11 mouse cellular contexts compared by ENCODE assay signal in genomic region chr10:81461673-81462414, GRCm38 (mm10). TPM values are rescaled to one million over a fixed set of nuclear protein-coding genes. Genes with fewer than 3 reads are reported as not detected.
DNase-seq lines count a peak whose midpoint lies in the region; ATAC-seq and TF ChIP-seq lines count a peak whose summit lies in the region.
"Had no signal": no experiment of that assay in that cellular context is flagged by ENCODE, and none has a peak within 500 bp of the region (broad histone marks: within the 10 kb centered on the region; RNA-seq: fewer than 3 reads in every experiment).

No protein-coding gene starts in this region.

- no peak for TF ChIP-seq POLR2A in thymus, adult 2 months (IDR thresholded peaks at IDR 0.05; ENCODE audit: control insufficient read depth, extremely low read depth, insufficient read depth, low read length, poor library complexity)

- peaks cover 8% of the 10 kb centered on the region for H3K4me1 ChIP-seq in midbrain, embryonic 11.5 days (ENCODE audit: control insufficient read depth, insufficient read depth, low read length)
- peaks cover 6% of the 10 kb centered on the region; the same call in 1 of the 2 replicates for H3K4me1 ChIP-seq in midbrain, embryonic 16.5 days (ENCODE audit: control insufficient read depth, insufficient read depth, low read length)
- H3K4me1 ChIP-seq in limb, embryonic 10.5 days: peaks cover 33% of the 10 kb centered on the region
- peaks cover 11% of the 10 kb centered on the region for H3K4me1 ChIP-seq in thymus, adult 2 months (replicated peaks; ENCODE audit: control insufficient read depth, insufficient read depth, low read length)

- no peak overlapping the region for H3K9ac ChIP-seq in midbrain, embryonic 11.5 days (ENCODE audit: low read length)
- H3K9ac ChIP-seq in midbrain, embryonic 16.5 days (ENCODE audit: low read depth, low read length): no peak overlapping the region

- H3K9me3 ChIP-seq in midbrain, embryonic 11.5 days (ENCODE audit: control insufficient read depth, low read length): no peaks in the 10 kb centered on the region
- H3K9me3 ChIP-seq in midbrain, embryonic 16.5 days (replicated peaks; ENCODE audit: control insufficient read depth, low read length, poor library complexity, severe bottlenecking): no peaks in the 10 kb centered on the region
- H3K9me3 ChIP-seq in limb, embryonic 10.5 days (replicated peaks): no peaks in the 10 kb centered on the region
- H3K9me3 ChIP-seq: hindbrain, embryonic 10.5 days had no signal

- 9% methylated on average over 16 of the region's 16 CpGs for WGBS in midbrain, embryonic 11.5 days
- 14% methylated on average over 16 of the region's 16 CpGs for WGBS in midbrain, embryonic 16.5 days
- WGBS in limb, embryonic 10.5 days: 6% methylated on average over 16 of the region's 16 CpGs
- 11% methylated on average over 16 of the region's 16 CpGs for WGBS in thymus, adult 2 months

- H3K4me2 ChIP-seq in midbrain, embryonic 11.5 days: no peak overlapping the region
- no peak overlapping the region for H3K4me2 ChIP-seq in midbrain, embryonic 16.5 days (ENCODE audit: low read length)

- DNase-seq in gastrocnemius, postnatal 10 days: peak; percentile 4
- no peak for DNase-seq in gastrocnemius, postnatal 25 days
- DNase-seq in midbrain, embryonic 11.5 days (ENCODE audit: low spot score, missing footprints): peak; percentile 78
- peak; percentile 29 for DNase-seq in limb, embryonic 10.5 days (ENCODE audit: low spot score)
- peak; percentile 45 for DNase-seq in testis, postnatal 10 days (ENCODE audit: low spot score)
- DNase-seq in thymus, adult 2 months: no peak
- DNase-seq in layer of hippocampus, adult 2 months (ENCODE audit: low spot score in 2 of 2): no peak
- DNase-seq: adrenal gland, postnatal 14 days; midbrain, embryonic 14.5 days had no signal

- ATAC-seq in midbrain, embryonic 11.5 days (ENCODE audit: low FRiP score): no peak
- ATAC-seq in midbrain, embryonic 16.5 days: no peak

- H3K4me3 ChIP-seq in midbrain, embryonic 11.5 days (ENCODE audit: low read depth, low read length): no peak overlapping the region
- H3K4me3 ChIP-seq in midbrain, embryonic 16.5 days (ENCODE audit: low read depth, low read length): no peak overlapping the region
- no peak overlapping the region for H3K4me3 ChIP-seq in limb, embryonic 10.5 days
- H3K4me3 ChIP-seq in thymus, adult 2 months (ENCODE audit: control insufficient read depth, insufficient read depth, low read length): no peak overlapping the region
- no peak overlapping the region for H3K4me3 ChIP-seq in layer of hippocampus, adult 2 months
- H3K4me3 ChIP-seq: hindbrain, embryonic 10.5 days had no signal

- H3K27me3 ChIP-seq in midbrain, embryonic 11.5 days (ENCODE audit: control insufficient read depth, insufficient read depth, low read length): peaks cover 58% of the 10 kb centered on the region
- no peaks in the 10 kb centered on the region for H3K27me3 ChIP-seq in midbrain, embryonic 16.5 days (ENCODE audit: control insufficient read depth, insufficient read depth, low read depth, low read length)
- H3K27me3 ChIP-seq in limb, embryonic 10.5 days (ENCODE audit: low read depth, poor library complexity, severe bottlenecking): peaks cover 100% of the 10 kb centered on the region
- H3K27me3 ChIP-seq in thymus, adult 2 months (ENCODE audit: control insufficient read depth, insufficient read depth, low read length): no peaks in the 10 kb centered on the region; the same call in 1 of the 2 replicates

- no peak for TF ChIP-seq CTCF in thymus, adult 2 months (IDR thresholded peaks at IDR 0.05; ENCODE audit: borderline replicate concordance, control insufficient read depth, extremely low read depth, insufficient read depth, low read length, poor library complexity)
- TF ChIP-seq CTCF in layer of hippocampus, adult 2 months (conservative IDR thresholded peaks at IDR 0.05): no peak

- H3K36me3 ChIP-seq in midbrain, embryonic 11.5 days (ENCODE audit: control insufficient read depth, insufficient read depth, low read length): no peaks in the 10 kb centered on the region
- peaks cover 6% of the 10 kb centered on the region for H3K36me3 ChIP-seq in midbrain, embryonic 16.5 days (ENCODE audit: control insufficient read depth, insufficient read depth, low read length)
- H3K36me3 ChIP-seq in limb, embryonic 10.5 days: no peaks in the 10 kb centered on the region
- H3K36me3 ChIP-seq in thymus, adult 2 months (ENCODE audit: control insufficient read depth, insufficient read depth, low read length): no peaks in the 10 kb centered on the region
- H3K36me3 ChIP-seq: hindbrain, embryonic 10.5 days had no signal

- no peak overlapping the region for H3K27ac ChIP-seq in midbrain, embryonic 11.5 days (ENCODE audit: low read depth, low read length)
- no peak overlapping the region for H3K27ac ChIP-seq in midbrain, embryonic 16.5 days (ENCODE audit: low read length)
- no peak overlapping the region for H3K27ac ChIP-seq in limb, embryonic 10.5 days
- H3K27ac ChIP-seq in thymus, adult 2 months (ENCODE audit: control insufficient read depth, insufficient read depth, low read length): no peak overlapping the region
- no peak overlapping the region for H3K27ac ChIP-seq in layer of hippocampus, adult 2 months
- H3K27ac ChIP-seq: hindbrain, embryonic 10.5 days had no signal

RNA-seq across cellular contexts. Expression of gene Nfic, which starts 6.4 kb away (rescaled TPM):
- total RNA-seq in gastrocnemius, postnatal 10 days (2021): 100 to 1,000 TPM; 329 to 332 TPM
- total RNA-seq in gastrocnemius, postnatal 25 days (2021): 100 to 1,000 TPM; 215 to 268 TPM
- polyA plus RNA-seq in midbrain, embryonic 11.5 days (2014; fragmentation: Nextera tagmentation; extraction: Ambion mirVana): 6.6 and 6.9 TPM in 2 replicates
- 15.4 and 17.2 TPM in 2 replicates for polyA plus RNA-seq in midbrain, embryonic 16.5 days (2015; fragmentation: Nextera tagmentation; extraction: Ambion mirVana)
- 9.3 and 19.8 TPM in 2 replicates for polyA plus RNA-seq in limb, embryonic 10.5 days (2016; fragmentation: Nextera tagmentation; extraction: Ambion mirVana)
- polyA plus RNA-seq in thymus, adult 2 months (2012; rRNA removed): 26.3 and 26.7 TPM in 2 replicates
- 10 to 100 TPM; 60.0 to 60.1 TPM for total RNA-seq in layer of hippocampus, adult 2 months (2021)

RNA-seq across cellular contexts. Expression of gene Celf5, which starts 20.7 kb away (rescaled TPM):
- under 1 TPM; 0.38 to 0.99 TPM for total RNA-seq in gastrocnemius, postnatal 10 days (2021)
- total RNA-seq in gastrocnemius, postnatal 25 days (2021): under 1 TPM in 1 of 2 experiments, not detected in 1; 0.24 TPM
- 10.0 and 13.1 TPM in 2 replicates for polyA plus RNA-seq in midbrain, embryonic 11.5 days (2014; fragmentation: Nextera tagmentation; extraction: Ambion mirVana)
- polyA plus RNA-seq in midbrain, embryonic 16.5 days (2015; fragmentation: Nextera tagmentation; extraction: Ambion mirVana): 88.3 and 103 TPM in 2 replicates
- 0.24 and 0.48 TPM in 2 replicates for polyA plus RNA-seq in limb, embryonic 10.5 days (2016; fragmentation: Nextera tagmentation; extraction: Ambion mirVana)
- polyA plus RNA-seq in thymus, adult 2 months (2012; rRNA removed): 4.3 and 5.1 TPM in 2 replicates
- 100 to 1,000 TPM; 286 to 287 TPM for total RNA-seq in layer of hippocampus, adult 2 months (2021)

RNA-seq across cellular contexts. Expression of gene Ncln, which starts 34.3 kb away (rescaled TPM):
- total RNA-seq in gastrocnemius, postnatal 10 days (2021): 10 to 100 TPM; 45.9 to 48.2 TPM
- 10 to 100 TPM; 34.2 to 47.8 TPM for total RNA-seq in gastrocnemius, postnatal 25 days (2021)
- polyA plus RNA-seq in midbrain, embryonic 11.5 days (2014; fragmentation: Nextera tagmentation; extraction: Ambion mirVana): 40.4 and 44.5 TPM in 2 replicates
- polyA plus RNA-seq in midbrain, embryonic 16.5 days (2015; fragmentation: Nextera tagmentation; extraction: Ambion mirVana): 61.1 and 61.3 TPM in 2 replicates
- polyA plus RNA-seq in limb, embryonic 10.5 days (2016; fragmentation: Nextera tagmentation; extraction: Ambion mirVana): 100 and 102 TPM in 2 replicates
- 332 and 337 TPM in 2 replicates for polyA plus RNA-seq in thymus, adult 2 months (2012; rRNA removed)
- total RNA-seq in layer of hippocampus, adult 2 months (2021): 10 to 100 TPM; 83.1 to 93.5 TPM

RNA-seq across cellular contexts. Expression of gene S1pr4, which starts 38.1 kb away (rescaled TPM):
- under 1 TPM; 0.56 to 0.61 TPM for total RNA-seq in gastrocnemius, postnatal 10 days (2021)
- under 1 TPM; 0.99 to 1.00 TPM for total RNA-seq in gastrocnemius, postnatal 25 days (2021)
- 0.37 and 0.43 TPM in 2 replicates for polyA plus RNA-seq in midbrain, embryonic 11.5 days (2014; fragmentation: Nextera tagmentation; extraction: Ambion mirVana)
- polyA plus RNA-seq in midbrain, embryonic 16.5 days (2015; fragmentation: Nextera tagmentation; extraction: Ambion mirVana): 0.44 and 0.58 TPM in 2 replicates
- 0.34 and 0.39 TPM in 2 replicates for polyA plus RNA-seq in limb, embryonic 10.5 days (2016; fragmentation: Nextera tagmentation; extraction: Ambion mirVana)
- 84.3 and 87.2 TPM in 2 replicates for polyA plus RNA-seq in thymus, adult 2 months (2012; rRNA removed)
- under 1 TPM; 0.39 to 0.95 TPM for total RNA-seq in layer of hippocampus, adult 2 months (2021)

Comparison
In these comparisons a context has a peak if more than half of its experiments do, and no peak if none do; other contexts are left out.
1. DNase-seq: peak in gastrocnemius, postnatal 10 days (single experiment), midbrain, embryonic 11.5 days (single experiment), limb, embryonic 10.5 days (single experiment) and testis, postnatal 10 days (single experiment); none in gastrocnemius, postnatal 25 days (single experiment), thymus, adult 2 months (single experiment) and layer of hippocampus, adult 2 months (0 of 2).